13 mouse cellular contexts compared by ENCODE assay signal in the genomic region with DNA sequence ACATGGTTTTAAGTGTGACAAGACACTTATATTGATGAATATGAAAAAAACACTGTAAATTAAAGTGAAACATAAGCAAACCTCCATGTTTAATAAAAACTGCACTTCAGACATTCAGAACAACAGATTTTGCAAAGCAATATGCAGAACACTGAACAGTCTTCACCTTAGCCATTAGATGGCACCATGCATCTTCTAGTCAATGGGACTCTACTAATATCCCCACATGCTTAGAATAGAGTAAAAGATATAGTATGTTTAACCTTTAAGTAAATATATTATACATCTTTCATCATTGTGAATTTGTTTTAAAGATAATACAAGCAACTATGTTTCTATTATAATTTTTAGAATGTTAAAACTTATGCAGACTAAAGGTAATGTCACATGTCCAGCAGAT. TPM values are rescaled to one million over a fixed set of nuclear protein-coding genes. Genes with fewer than 3 reads are reported as not detected.
A peak's percentile ranks its signal among the peaks of the same experiment; 100 is the strongest.
DNase-seq lines count a peak whose midpoint lies in the region; ATAC-seq and TF ChIP-seq lines count a peak whose summit lies in the region.
"Had no signal": no experiment of that assay in that cellular context is flagged by ENCODE, and none has a peak within 500 bp of the region (broad histone marks: within the 10 kb centered on the region; RNA-seq: fewer than 3 reads in every experiment).

No protein-coding gene starts in this region.

- no peaks in the 10 kb centered on the region for H3K9me3 ChIP-seq in heart, postnatal 0 days (replicated peaks; ENCODE audit: control insufficient read depth, low read length)
- H3K9me3 ChIP-seq in heart, embryonic 10.5 days: no peaks in the 10 kb centered on the region
- H3K9me3 ChIP-seq in stomach, postnatal 0 days (ENCODE audit: control insufficient read depth, low read length): no peaks in the 10 kb centered on the region
- H3K9me3 ChIP-seq: limb, embryonic 13.5 days had no signal

- no peak overlapping the region for H3K27ac ChIP-seq in heart, postnatal 0 days (ENCODE audit: low read depth)
- no peak overlapping the region for H3K27ac ChIP-seq in heart, embryonic 10.5 days
- no peak overlapping the region for H3K27ac ChIP-seq in stomach, postnatal 0 days (replicated peaks)
- H3K27ac ChIP-seq: limb, embryonic 13.5 days had no signal

- no peaks in the 10 kb centered on the region for H3K27me3 ChIP-seq in heart, postnatal 0 days (ENCODE audit: control insufficient read depth, insufficient read depth, low read length)
- no peaks in the 10 kb centered on the region for H3K27me3 ChIP-seq in heart, embryonic 10.5 days (ENCODE audit: insufficient read depth, poor library complexity, severe bottlenecking)
- no peaks in the 10 kb centered on the region for H3K27me3 ChIP-seq in stomach, postnatal 0 days (ENCODE audit: control insufficient read depth, insufficient read depth, low read length)
- H3K27me3 ChIP-seq: limb, embryonic 13.5 days had no signal

- DNase-seq in heart, postnatal 0 days (ENCODE audit: low spot score): peak; percentile 47
- DNase-seq in heart, embryonic 10.5 days (ENCODE audit: low spot score): no peak
- DNase-seq in thymus, postnatal 14 days: peak; percentile 22
- DNase-seq in thymus, postnatal 25 days: no peak
- peak; percentile 4 for DNase-seq in induced T-regulatory cell, adult 2 months (ENCODE audit: low read depth)
- no peak for DNase-seq in stomach, postnatal 0 days (ENCODE audit: low spot score)
- DNase-seq in B cell, adult 2 months: no peak
- DNase-seq in layer of hippocampus, adult 8-10 months (ENCODE audit: low spot score in 2 of 2): no peak
- DNase-seq: gastrocnemius, postnatal 36 days; kidney, adult 11 months; right cerebral cortex, postnatal 14 days had no signal

- peak; percentile 62 for TF ChIP-seq CTCF in heart, postnatal 0 days (IDR thresholded peaks at IDR 0.05; ENCODE audit: low read depth)
- TF ChIP-seq CTCF in stomach, postnatal 0 days (IDR thresholded peaks at IDR 0.05; ENCODE audit: low read depth): peak; percentile 77

- TF ChIP-seq EP300 in heart, postnatal 0 days (IDR thresholded peaks at IDR 0.05; ENCODE audit: low read depth): no peak
- no peak for TF ChIP-seq EP300 in stomach, postnatal 0 days (optimal IDR thresholded peaks at IDR 0.05)

- H3K4me1 ChIP-seq in heart, postnatal 0 days (ENCODE audit: control insufficient read depth, insufficient read depth): no peaks in the 10 kb centered on the region
- H3K4me1 ChIP-seq in heart, embryonic 10.5 days: no peaks in the 10 kb centered on the region
- no peaks in the 10 kb centered on the region for H3K4me1 ChIP-seq in stomach, postnatal 0 days (replicated peaks; ENCODE audit: control insufficient read depth, insufficient read depth)
- H3K4me1 ChIP-seq: limb, embryonic 13.5 days had no signal

- no peak overlapping the region for H3K4me3 ChIP-seq in heart, postnatal 0 days (ENCODE audit: low read depth, low read length)
- no peak overlapping the region for H3K4me3 ChIP-seq in heart, embryonic 10.5 days
- no peak overlapping the region for H3K4me3 ChIP-seq in stomach, postnatal 0 days (ENCODE audit: low read depth, low read length)
- H3K4me3 ChIP-seq: limb, embryonic 13.5 days had no signal

- ATAC-seq in heart, postnatal 0 days (ENCODE audit: insufficient read depth, low read depth): no peak
- no peak for ATAC-seq in stomach, postnatal 0 days (ENCODE audit: low FRiP score, low TSS enrichment)

- no peak overlapping the region for H3K9ac ChIP-seq in heart, postnatal 0 days (replicated peaks; ENCODE audit: low read depth, low read length)
- no peak overlapping the region for H3K9ac ChIP-seq in stomach, postnatal 0 days (ENCODE audit: low read length)
- H3K9ac ChIP-seq: limb, embryonic 13.5 days had no signal

- no peaks in the 10 kb centered on the region for H3K36me3 ChIP-seq in heart, postnatal 0 days (replicated peaks; ENCODE audit: control insufficient read depth, insufficient read depth, low read length)
- no peaks in the 10 kb centered on the region for H3K36me3 ChIP-seq in heart, embryonic 10.5 days
- no peaks in the 10 kb centered on the region for H3K36me3 ChIP-seq in stomach, postnatal 0 days (ENCODE audit: control insufficient read depth, insufficient read depth, low read length)
- H3K36me3 ChIP-seq: limb, embryonic 13.5 days had no signal

- H3K4me2 ChIP-seq in heart, postnatal 0 days (ENCODE audit: low read depth, low read length): no peak overlapping the region
- no peak overlapping the region for H3K4me2 ChIP-seq in stomach, postnatal 0 days (replicated peaks; ENCODE audit: low read depth)
- H3K4me2 ChIP-seq: limb, embryonic 13.5 days had no signal

RNA-seq across cellular contexts. Expression of gene Syt14, which starts 34.7 kb away (rescaled TPM):
- under 0.01 and 0.08 TPM in 2 replicates for total RNA-seq in heart, postnatal 0 days (2014; rRNA removed; ENCODE audit: low replicate concordance)
- 0.03 and 0.04 TPM in 2 replicates for polyA plus RNA-seq in heart, postnatal 0 days (2015; fragmentation: Nextera tagmentation; extraction: Ambion mirVana)
- 1.7 and 1.9 TPM in 2 replicates for polyA plus RNA-seq in heart, embryonic 10.5 days (2016; fragmentation: Nextera tagmentation; extraction: Ambion mirVana)
- polyA plus RNA-seq in stomach, postnatal 0 days (2015; fragmentation: Nextera tagmentation; extraction: Ambion mirVana): 0.17 and 0.22 TPM in 2 replicates
- total RNA-seq in layer of hippocampus, adult 8-10 months (2022): 10 to 100 TPM; 22.7 to 36.4 (median 31.8) TPM
- total RNA-seq: monocyte, adult 5-6 weeks had no signal

Comparison
In these comparisons a context has a peak if more than half of its experiments do, and no peak if none do; other contexts are left out.
1. DNase-seq: peak in heart, postnatal 0 days (single experiment), thymus, postnatal 14 days (single experiment) and induced T-regulatory cell, adult 2 months (single experiment); none in heart, embryonic 10.5 days (single experiment), thymus, postnatal 25 days (single experiment), stomach, postnatal 0 days (single experiment), B cell, adult 2 months (0 of 2) and layer of hippocampus, adult 8-10 months (0 of 2).